Mouse (Mus musculus) c-Kit-positive CD71-negative TER-119-negative erythroid progenitor cells, embryonic 14.5 days (primary cell): ENCODE results near the gene Bag5.
"Not testable (repeated sequence)": the region's sequence is repeated elsewhere in the genome, so short reads cannot be mapped to it uniquely, and the experiment has no call there.

Source experiments
- DNase-seq: peaks from one replicate; pipeline ENCODE4 v3.0.0-alpha.2; 2013; ENCODE audit warnings: low read depth

Gene Bag5

DNA sequence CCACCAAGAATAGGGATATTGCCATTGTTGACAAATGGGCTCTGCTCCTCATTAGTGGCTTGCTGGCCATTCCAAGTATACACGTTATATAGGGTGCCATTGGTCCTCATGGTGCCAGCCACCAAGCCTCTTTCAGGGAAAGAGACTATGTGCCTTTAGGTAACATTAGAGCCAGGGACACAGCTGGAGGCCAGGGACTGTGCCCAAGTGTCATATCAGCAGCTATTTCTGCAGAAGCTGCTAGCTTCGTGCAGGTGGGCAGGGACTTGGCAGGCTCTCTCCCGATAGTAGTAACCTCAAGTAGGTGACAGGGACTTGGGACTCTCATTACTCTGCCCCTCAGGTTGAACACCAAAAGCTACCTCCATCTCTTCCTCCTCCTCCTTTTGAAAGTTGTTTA is 21.9 kb upstream of the Bag5 start:
- DNase-seq: no peak

DNA sequence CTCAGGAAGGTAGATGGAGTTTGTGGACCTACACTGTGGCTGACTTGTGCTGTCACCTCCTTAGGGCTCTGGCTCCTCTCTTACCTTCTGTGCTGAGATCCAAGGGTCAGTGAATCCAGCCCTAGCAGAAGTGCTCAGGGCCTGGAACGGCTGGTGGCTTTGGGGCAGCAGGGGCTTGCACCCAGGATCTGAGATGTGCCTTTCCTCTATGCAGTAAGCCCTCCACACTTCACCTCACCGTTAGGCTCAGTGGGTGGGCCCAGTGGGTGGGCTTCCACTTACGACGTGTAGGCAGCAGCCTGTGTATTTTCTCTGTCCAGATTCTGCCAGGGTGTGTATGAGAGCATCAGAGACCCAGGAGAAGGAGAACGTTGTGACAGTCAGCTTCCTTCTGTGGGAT is 19.9 kb upstream of the Bag5 start:
- no peak for DNase-seq

DNA sequence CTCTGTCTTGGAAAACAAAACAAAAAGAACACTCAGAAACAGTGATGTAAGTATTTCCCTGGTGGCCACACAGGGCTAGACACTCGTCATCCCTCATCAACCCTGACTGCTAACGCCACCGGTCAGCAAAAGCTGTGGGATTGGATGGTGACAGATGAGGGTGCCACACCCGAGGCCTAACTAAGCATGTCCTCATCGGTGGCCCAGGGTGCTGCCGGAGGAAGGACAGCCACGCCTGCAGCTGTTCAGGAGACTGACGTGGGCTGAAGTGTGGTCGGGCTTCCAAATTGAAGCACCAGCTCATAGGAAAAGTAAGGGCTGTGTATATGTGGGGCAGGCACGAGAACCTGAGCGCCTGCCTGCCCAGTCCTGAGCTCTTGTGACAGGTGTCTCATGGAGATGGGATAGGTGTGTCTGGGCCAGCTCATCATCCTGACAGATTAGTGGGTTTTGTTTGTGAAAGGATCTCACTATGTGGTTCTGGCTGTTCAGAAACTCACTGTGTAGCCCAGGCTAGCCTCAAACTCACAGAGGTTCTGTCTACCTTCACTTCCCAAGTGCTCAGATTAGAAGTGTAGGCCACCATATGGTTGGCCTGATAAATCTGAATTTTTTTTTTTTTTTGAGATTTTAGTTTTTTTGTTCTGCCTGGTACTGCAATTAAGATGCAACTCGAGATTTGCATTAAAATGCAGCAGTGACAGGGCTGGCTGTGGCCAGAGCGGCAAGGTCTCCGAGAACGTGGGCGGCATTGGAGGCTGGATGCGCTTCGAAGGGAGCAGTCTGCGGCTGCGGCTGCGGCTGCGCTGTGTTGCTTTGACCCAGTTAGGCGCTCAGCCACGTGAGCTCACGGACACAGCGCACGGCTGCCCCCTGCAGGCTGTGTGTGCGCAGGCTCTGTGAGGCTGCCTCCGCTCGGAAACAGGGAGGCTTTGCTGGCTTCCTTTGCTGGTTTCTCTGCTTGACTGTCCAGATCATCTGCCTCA is 19.1 kb upstream of the Bag5 start:
- peak; percentile 88 for DNase-seq

DNA sequence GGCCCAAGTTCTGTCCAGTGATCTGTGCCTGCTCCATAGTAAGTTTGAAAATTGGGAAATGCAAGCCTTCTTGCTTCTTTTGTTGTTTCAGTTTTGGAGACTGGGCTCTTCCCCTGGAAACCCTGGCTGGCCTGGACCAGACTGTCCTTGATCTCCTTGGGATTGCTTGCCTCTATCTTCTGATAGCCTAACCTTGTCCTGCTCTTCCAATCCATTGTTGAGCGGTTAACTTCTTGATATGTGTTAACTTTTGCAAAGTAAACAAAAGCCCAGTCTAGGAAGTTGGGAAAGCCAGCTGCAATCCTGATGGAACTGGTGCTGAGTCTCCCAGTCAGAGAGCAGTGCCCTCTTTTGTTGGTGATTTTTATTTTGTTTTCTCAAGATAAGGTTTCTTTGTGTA is 14.9 kb upstream of the Bag5 start:
- DNase-seq: no peak

DNA sequence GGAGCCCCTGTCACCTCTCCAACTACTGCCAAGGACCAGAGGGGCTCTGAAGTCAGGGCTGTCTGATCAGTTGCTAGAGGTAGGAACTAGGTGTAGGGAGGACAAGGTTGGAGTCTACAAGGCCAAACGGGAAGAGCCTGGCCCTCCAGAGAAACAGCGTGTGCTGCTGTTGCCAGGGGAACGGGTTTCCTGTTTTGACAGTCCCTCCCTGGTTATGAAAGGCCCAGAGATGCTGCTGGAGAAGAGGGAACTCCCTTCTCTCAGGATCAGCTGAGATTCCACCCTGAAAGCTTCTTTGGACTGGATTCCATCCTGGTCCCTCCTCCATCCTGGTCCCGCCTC is 13.0 kb upstream of the Bag5 start:
- DNase-seq: no peak

DNA sequence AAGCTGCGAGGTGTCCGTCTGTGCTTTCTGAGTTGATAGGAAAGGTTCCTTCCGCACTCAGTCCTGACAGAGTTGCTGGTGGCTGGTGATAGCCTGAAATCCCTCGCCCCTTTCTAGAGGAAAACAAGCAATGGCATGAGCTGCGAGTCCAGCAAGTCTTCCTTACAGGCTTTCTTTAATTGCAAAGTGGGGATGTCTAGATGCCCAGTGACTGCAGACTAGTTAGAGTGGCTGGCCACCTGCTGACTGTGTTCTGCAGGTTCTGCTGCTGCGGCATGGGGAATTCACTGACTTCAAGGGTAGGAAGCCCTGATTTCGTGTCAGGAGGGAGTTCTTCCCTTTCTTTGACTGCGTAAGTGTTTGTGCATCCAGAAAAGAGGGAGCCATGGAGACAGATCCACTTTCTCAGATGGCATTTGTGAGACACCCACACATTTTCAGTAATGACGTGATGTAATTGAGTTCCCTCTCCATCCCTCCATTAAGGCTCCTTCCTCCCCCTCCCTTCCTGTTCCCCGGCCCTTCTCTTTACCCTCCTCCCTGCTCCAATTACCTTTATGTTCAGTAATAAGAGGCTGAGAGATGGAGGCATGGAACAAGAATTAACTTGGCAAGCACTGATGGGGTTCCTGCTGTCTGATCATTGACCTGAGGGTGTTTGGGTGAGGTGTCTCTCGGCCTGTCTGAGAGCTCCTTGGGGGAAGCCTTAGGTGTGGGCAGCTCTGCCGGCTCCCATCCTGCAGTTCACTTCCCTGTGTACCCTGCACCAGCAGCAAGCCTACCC is 12.5 kb upstream of the Bag5 start:
- no peak for DNase-seq

DNA sequence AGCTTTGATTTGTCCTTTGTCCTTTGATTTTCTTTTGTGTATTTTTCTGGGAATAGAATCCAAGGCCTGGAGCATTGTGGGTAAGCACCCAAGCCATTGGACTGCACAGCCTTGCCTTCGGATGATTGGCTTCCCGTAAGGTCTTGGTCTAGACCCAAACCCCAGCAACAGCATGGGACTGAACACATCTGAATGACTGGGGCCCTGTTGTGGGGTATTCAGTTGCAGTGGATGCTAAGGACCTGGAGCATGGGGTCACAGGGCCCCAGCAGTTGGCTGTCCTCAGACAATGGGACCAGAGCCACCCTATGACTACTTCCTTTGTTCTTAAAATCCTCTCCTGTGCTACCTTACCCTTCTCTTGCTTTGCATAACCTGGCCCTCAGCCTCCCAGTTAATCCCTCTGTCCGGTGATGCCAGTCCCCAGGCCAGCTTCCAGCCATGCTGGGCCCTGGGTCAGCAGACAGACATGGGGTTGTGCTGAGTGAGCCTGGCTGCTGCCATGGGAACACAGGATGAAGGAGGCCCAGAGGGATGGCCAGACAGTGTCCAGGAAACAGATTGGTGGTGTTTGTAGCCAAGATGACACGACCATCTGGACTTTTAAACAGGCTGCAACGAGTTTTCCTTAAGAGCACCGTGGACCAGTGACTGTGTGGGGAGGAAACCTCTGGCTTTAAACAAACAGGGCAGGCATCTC is 11.7 kb upstream of the Bag5 start:
- no peak for DNase-seq

DNA sequence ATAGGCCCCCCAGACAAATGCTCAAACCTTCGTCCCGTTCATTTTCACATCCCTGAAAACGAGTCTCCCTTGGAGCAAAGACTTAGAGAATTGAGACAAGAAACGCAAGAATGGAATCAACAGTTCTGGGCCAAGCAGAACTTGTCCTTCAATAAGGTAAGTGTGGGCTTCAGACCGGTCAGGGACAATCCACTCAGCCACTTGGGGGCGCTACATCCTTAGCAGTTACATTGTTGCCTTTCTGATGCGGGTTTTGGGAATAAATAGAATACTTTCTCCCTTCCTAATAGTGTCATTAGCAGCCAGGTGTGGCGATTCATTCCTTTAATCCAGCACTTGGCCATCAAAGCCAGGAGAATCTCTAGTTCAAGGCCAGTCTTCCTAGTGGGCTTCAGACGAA is 9.6 kb upstream of the Bag5 start:
- DNase-seq: no peak

DNA sequence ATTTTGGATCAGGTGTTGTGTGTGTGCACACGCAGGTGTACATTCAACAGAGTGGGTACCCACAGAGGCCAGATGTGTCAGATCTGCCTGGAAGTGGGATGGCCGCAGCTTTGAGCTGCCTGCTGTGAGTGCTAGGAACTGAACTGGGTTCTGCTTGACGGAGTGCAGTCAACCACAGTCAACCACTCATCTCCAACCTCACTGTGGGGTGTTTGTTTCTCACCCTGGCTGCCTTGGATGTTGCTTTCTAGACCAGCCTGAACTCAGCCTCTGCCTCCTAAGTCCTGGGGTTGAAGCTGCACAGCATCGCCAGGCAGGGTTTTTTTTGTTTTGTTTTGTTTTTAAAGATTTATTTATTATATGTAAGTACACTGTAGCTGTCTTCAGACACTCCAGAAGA is 7.2 kb upstream of the Bag5 start:
- no peak for DNase-seq

DNA sequence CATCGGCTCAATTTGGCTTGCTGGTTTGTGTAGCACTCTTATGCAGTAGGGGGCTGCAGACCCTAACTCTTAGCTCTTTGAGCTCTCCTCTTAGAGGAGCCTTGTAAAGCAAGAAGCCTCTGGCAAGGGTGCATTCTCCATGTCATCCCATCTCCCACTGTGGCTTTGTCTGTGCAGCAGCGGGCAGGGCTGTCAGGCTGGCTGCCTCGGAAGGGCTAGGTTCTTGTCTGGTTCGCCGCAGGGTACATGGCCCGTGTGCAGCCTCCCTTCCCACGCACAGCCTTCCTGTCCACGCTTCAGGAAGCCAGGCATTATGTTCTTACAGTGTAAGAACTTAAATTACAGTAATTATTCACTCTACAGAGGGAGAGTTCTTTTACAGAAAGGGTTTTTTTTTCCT is 5.6 kb upstream of the Bag5 start:
- DNase-seq: no peak

DNA sequence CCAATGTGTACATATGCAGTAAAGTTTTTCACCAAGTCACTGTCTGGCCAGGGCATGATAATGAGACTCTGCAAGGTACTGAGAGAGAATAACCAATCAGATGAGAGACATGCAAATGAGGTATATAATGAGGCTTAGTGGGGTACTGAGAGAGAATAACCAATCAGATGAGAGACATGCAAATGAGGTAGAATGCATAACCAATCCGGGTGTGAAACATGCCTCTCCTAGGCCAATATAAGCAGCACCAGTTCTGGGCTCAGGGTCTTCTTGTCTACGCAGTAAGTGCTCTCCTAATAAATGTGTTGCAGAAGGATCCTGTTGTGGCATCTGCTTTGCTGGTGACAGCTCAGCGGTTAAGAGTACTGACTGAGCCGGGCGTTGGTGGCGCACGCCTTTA is 3.4 kb upstream of the Bag5 start:
- DNase-seq: no peak

DNA sequence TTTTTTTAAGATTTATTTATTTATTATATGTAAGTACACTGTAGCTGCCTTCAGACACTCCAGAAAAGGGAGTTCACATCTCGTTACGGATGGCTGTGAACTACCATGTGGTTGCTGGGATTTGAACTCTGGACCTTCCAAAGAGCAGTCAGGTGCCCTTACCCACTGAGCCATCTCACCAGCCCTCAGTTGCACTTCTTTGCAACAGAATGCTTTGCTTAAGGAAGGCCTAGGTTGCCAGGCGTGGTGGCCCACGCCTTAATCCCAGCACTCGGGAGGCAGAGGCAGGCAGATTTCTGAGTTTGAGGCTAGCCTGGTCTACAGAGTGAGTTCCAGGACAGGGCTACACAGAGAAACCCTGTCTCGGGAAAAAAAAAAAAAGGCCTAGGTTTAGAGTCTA is 823 bp upstream of the Bag5 start:
- DNase-seq: not testable (repeated sequence)

DNA sequence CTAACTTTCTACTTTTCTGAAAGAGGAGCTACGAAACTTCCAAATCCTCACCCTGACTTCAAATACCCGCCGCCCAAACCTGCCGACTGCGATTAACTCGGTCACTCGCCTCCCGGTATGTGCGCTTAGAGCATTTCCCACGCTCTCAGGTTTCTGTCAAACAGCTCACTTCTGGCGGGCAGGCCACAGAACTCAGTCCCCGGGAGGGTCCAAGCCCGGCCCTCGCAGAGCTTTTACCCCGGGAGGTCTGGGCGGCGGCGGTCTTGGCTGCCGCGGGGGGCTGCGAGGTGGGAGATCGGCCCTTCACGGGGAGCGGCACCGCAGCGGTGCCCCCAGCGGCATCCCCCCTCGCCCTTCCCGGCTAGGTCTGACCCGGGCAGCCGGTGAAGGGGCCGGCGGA is 581 bp downstream of the Bag5 start:
- DNase-seq: no peak

DNA sequence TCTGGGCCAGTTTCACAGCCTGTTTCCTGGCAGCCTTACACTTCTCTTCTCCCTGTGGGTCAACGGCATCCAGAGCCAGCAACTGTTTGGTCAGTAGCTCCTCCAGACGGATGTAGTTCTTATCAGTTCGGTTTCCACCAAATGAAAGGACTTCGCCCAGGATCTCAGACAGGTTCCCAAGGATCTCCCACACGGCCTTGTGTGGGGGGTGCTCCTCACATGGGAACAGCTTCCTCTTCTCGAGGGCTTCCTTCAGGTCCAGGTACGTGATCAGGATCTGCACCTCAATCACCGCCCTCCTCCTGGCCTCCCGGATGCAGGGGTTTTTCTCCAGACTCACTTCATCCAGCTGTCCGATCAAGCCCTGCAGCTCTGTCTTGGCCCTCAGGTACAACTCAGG is 3.0 kb downstream of the Bag5 start:
- DNase-seq: no peak

DNA sequence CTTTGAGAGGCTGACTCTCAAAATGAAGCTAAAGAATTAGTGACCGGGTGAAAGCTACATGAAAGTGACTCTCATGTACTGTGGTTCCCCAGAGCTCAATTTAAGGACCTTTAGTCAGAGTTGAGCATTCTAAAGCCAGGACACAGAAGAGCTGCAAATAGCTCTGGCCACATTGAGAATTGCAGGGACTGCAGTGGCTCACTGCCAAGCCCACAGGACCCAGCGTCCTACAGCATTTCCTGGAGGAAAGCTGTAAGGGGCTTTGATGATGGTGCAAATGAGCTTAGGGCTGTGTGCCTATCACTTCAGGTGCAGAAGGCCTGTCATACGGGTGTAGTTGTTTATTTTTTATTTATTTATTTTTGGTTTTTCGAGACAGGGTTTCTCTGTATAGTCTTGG is 4.9 kb downstream of the Bag5 start:
- DNase-seq: no peak

DNA sequence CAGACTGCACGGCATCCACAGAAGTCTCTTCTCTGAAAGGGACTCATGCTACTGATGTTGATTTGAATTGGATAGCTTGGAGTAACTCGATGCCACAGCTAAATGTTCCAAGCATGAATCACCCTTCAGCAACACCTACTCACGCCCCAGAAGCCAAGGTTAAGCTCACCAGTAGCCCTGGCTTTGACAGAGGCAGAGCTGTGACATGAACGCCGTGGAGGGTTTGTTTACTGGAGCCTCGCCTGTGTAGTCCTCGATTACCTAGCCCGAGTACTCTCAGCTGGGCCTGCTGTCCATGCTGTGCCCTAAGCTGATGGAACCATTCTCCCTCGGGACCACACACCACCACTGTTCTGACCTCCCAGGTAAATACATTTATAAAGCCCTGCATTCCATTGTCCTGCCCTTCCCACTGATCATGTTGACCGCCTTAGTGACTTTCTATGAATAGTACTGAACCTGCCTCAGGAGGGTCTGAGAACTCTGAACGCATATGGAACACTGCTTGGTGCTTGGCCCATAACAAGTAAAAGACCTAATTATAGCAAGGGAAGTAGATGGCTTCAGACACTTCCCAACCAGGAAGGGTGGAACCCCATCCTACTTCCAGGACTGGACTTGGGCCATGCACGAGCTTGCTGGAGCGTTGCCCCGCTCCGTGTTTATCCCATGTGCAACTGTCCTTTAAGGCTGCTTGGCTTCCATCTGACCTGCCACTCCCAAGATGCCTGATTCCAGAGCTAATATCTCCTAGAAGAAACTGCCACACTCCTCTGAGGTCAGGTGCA is 7.7 kb downstream of the Bag5 start:
- no peak for DNase-seq

DNA sequence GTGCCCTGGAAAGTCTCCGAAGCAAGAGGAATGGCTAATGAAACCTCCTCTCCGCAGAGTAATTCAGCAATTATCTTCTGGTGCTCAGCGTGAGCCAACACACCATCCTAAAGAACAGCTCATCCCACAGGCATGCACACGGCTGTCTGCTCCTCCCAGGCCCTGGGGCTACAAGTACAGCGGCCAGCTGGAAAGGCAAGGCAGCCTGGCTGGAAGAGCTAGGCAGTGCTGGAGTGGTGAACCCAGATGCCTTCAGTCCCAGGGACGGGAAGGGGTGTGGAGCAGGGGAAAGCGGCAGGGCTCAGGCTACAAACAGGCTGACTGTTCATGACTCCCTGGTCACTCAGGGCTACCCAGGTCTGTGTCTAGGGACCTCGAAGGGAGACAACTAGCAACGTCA is 8.4 kb downstream of the Bag5 start:
- no peak for DNase-seq

DNA sequence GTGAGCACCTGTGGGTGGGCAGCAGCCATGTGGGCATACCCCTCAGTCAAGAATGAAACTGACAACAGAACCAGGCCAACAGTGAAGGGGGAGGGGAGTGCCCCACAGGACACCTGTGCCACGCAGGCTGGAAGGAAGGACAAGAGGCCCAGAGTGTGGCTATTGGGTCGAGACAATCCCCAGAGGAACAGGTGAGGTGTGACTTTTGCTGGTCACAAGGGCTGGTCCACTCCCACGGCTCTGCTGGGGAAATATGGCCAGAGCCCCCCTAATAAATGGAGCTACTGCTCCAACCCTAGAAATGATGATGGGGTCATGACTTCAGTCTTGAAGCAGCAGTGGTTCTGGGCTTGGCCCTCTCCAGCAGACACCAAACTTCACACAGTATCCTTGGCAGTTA is 9.8 kb downstream of the Bag5 start:
- no peak for DNase-seq

DNA sequence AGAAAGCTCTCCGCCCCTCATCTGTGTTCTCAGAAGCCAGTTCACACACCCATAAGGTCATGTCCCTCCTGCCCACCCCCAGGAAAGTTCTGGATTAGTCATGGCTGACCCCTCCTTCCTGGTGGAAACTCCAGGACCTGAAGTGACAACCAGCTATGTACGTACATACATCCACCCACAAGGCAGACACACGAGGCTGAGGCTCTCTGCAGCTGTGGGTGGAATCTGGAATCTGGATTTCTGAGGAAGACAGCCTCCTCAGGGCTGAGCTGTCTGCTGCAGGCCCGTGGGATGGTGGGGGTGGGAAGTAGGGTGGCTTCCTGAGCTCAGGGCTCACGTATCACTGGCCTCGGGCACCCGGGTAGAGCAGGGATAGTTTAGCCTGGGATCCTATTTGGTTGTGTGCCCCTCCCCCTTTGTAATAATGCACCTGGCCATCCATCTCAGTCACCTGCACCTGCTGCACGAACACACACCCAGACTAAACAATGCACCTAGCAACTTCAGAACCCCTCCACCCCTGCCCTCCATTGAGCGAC is 12.1 kb downstream of the Bag5 start:
- DNase-seq: no peak

DNA sequence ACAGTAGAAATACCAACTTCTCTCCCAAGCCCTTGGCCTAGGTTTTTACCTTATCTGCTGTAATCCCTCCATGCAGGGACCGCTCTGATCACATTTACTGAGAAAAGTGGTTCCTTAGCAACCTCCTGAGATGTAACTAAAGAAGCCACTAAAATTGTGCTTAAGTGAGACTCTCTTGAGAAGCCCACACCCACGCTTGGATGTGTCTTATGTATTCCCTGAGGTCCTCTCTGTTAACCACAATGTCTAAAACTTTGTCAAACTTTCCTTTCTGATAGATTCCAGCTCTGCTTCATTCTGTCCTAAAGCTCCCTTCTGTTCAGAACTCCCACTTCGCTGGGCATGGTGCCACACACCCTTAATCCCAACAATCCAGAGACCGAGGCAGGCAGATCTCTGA is 13.5 kb downstream of the Bag5 start:
- DNase-seq: no peak

DNA sequence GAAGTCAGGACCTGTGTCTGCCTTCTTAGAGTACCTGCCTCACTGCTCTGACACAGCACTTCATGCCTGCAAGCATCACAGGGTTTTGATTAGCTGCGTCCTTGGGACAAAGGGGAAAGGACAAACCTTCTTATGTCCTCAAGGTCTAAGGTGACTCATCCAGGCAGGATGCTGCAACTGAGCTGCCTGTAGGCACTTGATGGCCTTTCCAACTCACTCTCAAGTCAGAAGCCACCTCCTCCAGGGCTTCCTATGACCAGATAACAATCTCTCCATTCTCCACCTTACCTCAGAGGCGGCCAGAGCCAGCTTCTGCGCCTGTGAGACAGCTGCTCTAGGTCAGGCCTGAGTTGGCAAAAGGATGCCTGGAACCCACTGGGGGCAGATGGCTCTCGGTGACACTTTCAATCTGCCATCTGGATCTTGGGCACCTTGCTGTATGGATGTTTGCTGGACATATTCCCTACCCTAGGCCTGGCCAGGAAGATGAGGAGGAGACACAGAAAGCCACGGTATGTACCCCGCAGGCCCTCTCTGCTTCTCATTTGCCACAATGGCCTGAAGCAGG is 14.6 kb downstream of the Bag5 start:
- DNase-seq: no peak
